Mouse (Mus musculus): ENCODE results near the gene Lxn. TPM values are rescaled to one million over a fixed set of nuclear protein-coding genes. Genes with fewer than 3 reads are reported as not detected.

Lxn gene
- 1 to 10 TPM in 1 of 2 experiments, under 1 TPM in 1; 0.94 to 1.9 TPM for total RNA-seq (2021)
- long read RNA-seq, experiment 1, result 0 reads
- long read RNA-seq, experiment 2, partial matches to known transcripts, result 0 of 2 reads
- long read RNA-seq, experiment 2, other reads (novel, unspliced or antisense), result 0 of 2 reads

DNA sequence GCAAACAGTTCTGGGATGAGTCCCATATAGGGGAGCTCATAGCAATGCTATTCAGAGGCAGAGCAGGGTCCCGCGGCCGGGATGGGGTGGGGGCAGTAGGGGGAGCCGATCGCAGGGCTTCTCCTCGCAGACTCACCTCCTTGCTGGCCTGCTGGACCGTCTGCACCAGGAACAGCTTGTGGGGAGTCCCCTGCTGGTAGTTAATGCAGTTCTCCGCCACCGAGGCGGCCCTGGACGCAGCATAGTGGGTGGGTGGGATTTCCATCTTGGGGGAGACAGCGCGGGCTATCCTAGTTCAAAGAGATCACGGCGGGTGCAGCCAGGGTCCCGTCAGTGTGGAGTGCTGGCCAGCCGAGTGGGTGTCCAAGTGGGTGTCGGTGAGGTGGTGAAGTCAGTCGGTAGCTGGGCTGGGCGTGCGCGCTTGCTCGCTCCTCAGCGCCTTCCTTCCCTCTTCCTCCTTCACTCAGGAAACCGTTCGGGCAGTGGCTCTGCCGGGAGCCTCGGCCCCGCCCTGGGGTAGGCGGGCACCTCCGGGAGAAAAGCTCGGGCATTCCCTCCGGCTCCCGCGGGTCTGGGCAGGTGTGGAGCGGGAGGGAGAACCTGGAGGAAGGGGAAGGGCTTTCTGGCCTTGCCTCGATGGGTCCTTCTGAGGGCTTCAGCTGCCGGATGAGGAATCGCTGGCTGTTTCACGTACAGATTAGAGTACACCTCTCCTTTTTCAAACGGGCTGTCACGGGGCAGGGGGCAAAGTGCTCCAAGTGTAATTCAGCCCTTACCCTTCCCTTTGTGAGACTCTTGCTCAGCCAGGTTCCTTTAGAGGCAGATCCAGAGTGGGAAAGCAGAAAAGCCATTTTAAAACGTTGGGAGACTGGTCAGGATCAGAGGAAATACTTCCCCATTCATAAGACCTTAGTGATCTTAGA is at the start of gene Lxn:
Gene Lxn, minus strand, starts transcription at position 477 of the 923 bp plus-strand sequence.
- intact Hi-C loops (cut with DNase I), result no loop called here

DNA sequence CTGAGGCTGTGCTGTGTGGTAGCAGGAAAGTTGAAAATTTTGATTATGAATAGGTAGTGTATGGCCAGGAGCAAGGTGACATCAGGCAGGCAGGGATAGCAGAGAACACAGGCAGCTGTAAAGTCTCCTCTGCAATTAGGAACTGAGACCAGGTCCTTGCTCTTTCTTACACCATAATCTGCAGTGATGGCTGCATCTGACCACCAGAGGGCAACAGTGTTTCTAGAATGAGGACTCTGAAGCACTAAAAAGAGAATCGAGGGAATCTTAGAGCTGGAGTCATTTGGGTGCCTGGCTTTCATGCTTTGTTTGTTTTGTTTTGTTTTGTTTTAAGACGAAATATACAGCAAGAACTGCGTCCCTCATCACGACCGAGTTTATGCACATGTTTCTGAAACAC is 49.1 kb upstream of the Lxn start:
- Histone ChIP-seq H3K27ac (no peak overlapping the region), H3K4me3 (no peak overlapping the region)
- TF ChIP-seq CTCF (IDR thresholded peaks at IDR 0.05), result peak; percentile 89
- DNase-seq, result peak; percentile 76
- intact Hi-C loops (cut with DNase I), result loop anchor here (1.0 to 5.0 kb wide), 2 partner anchors 55 to 534 kb away; no protein-coding TSS in a partner anchor

More for the DNA sequence above, at the start of gene Lxn:
- Histone ChIP-seq H3K27ac (peak within 1 kb of the TSS; percentile 76), H3K4me3 (peak within 1 kb of the TSS; percentile 82)
- peak; percentile 71 for DNase-seq
- no peak for TF ChIP-seq CTCF (IDR thresholded peaks at IDR 0.05)

DNA sequence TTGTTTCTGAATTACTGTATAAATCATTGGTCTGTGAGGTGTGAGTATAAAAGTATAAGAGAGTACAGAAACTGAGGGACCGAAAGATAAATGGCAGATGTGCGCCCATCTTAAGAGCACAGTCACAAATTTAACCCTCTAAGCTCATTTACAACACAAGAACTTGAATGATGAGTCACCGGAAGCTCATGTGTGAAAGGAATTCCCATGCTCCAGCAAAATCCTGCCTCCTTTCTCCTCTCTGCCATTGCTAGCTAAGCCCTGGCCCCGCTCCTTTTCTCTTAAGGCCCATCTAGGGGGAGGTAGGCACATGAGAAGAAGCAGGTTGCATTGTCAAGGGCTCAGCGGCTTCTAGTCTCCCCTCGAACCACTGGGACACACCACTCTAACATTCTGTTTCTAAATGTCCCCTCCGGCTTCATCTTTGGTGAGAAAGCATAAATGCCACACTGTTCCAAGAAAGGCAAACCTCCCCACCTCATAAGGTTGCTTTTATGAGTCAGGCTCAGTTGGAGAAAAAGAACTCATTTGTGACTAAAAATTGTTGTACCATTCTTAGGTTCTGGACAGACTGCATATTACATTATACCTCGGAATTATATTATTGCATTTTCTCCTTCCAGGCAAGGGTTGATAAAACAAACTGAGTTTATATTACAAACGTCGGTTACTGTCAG is 44.6 kb upstream of the Lxn start:
- DNase-seq, result no peak
- intact Hi-C loops (cut with DNase I), result no loop called here
- H3K4me3 ChIP-seq, result no peak overlapping the region
- TF ChIP-seq CTCF (IDR thresholded peaks at IDR 0.05), result no peak
- H3K27ac ChIP-seq, result no peak overlapping the region

DNA sequence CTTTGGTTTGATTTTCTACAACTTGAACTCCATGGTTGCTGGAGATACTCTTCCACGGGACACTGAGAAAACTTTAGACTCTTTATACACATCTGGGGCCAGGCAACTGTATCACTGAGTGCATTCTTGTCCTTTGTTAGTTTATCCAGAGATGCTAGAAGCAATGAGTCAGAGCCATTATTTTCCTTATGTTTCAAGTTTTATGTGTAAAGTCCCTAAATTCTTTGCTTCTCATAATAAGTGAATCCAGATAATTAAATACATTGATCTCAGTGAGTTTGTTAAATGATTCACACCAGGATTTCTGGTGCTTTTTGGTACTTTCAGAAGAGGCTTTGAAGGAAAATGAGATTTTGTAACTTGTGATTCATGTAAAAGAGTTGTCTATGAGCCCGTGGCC is 41.6 kb upstream of the Lxn start:
- no peak for DNase-seq
- no peak for TF ChIP-seq CTCF (IDR thresholded peaks at IDR 0.05)
- Histone ChIP-seq H3K27ac (no peak overlapping the region), H3K4me3 (no peak overlapping the region)
- intact Hi-C loops (cut with DNase I), result no loop called here

DNA sequence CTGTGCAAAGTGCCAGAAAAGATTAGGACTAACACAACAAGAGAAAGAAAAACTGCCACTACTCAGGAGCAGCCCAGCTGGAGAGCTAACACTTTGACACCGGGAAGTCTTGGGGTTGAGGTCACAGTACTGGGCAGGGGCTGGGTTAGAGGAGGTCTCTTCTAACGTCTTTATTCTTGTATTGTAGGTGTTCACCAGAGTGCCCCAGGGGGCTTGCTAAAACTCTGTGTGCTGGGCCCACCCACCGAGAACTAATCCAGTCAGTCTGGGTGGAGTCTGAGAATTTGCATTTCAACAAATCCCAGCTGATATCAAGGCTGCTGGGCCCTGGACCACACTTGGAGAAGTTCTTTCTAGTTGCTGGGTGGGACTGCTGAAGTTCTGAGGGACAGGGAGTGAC is 40.2 kb upstream of the Lxn start:
- Histone ChIP-seq H3K4me3 (no peak overlapping the region), H3K27ac (no peak overlapping the region)
- intact Hi-C loops (cut with DNase I), result no loop called here
- no peak for TF ChIP-seq CTCF (IDR thresholded peaks at IDR 0.05)
- no peak for DNase-seq

DNA sequence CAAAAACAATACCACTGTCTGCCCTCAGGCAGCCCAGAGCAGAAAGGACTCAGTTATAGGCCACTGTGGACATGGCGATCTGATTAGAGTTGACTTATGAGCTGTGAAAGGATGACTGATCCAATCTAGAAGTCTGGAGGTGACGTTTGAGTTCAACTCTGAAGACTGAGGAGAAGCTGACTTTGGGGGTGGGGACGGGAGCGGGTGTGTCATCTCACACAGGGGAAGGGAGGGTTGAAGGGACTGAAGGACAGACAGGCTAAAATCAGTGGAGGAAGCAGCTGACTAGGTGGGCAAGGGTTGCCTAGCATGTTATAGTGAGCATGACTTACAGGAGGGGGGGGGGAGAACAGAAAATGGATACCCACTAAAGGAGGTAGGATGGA is 35.7 kb upstream of the Lxn start:
- Histone ChIP-seq H3K4me3 (no peak overlapping the region), H3K27ac (no peak overlapping the region)
- no peak for DNase-seq
- TF ChIP-seq CTCF (IDR thresholded peaks at IDR 0.05), result no peak
- intact Hi-C loops (cut with DNase I), result no loop called here

DNA sequence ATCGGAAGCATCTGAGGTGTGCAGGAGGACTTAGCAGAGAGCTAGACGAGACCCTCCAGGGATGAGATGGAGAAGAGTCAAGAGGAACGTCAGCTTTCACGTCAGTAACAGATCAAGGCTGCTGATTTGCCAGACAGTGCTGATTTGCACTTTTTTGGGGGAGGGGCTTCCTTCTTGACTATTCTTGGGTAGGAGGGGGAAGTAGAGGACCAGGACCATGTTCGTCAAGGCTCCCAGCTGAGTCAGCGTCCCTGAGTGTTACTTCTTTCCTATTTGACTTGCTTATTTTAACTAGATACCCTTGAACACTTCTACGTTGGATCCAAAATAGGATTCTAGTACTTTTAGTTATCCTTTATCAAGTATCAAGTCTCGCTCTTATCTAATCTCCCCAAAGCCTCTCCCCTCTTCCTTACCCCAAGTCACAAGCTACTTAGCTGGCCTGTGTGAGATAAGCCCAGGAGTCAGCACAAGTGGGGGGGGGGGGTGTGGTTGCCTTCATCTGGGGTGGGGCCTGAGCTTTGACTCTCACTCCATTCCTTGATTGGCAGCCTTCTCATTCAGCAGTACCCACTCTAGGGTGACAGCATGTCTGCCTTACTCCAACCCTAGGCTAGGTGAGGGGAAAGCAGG is 35.2 kb upstream of the Lxn start:
- Histone ChIP-seq H3K27ac (no peak overlapping the region), H3K4me3 (no peak overlapping the region)
- intact Hi-C loops (cut with DNase I), result no loop called here
- TF ChIP-seq CTCF (IDR thresholded peaks at IDR 0.05), result no peak
- DNase-seq, result no peak

DNA sequence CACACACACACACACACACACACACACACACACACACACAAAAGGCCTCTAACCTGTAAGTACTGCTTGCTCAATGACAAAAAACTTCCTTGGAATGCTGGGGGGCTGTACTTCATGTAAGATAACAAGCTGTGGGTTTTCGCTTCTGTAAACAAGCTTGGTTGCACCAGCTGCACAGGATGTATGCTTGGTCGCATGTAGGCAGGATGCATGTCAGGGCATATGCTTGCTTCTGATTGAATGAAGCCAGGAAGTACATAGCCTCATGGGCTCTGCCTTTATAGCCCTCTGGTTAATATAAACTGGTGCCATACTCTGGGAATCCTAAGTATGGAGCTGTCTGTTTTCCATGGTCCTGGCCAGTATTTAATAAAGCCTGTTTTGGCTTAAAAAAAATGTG is 34.3 kb upstream of the Lxn start:
- intact Hi-C loops (cut with DNase I), result no loop called here
- no peak for TF ChIP-seq CTCF (IDR thresholded peaks at IDR 0.05)

DNA sequence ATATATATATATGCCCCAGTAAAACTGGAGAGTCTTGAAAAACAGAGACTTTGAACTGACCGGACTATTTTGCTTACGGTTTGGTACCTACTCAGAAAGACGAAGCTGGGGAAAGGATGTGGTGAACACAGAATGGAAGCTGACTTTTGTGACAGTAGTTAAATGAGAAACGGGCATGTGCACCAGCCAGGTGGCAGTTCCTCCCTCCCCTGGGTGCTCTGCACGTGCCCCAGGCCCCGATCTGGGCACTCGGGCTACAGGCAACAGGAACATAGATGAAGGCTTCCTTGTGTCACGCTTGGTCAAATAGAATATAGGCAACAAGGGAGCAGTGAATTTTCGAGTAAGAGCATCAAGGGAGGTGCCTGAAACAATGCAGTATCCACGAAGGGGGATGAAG is 32.6 kb upstream of the Lxn start:
- no peak overlapping the region for H3K4me3 ChIP-seq
- intact Hi-C loops (cut with DNase I), result no loop called here
- DNase-seq, result no peak
- TF ChIP-seq CTCF (IDR thresholded peaks at IDR 0.05), result no peak
- no peak overlapping the region for H3K27ac ChIP-seq

More for the DNA sequence above, 34.3 kb upstream of the Lxn start:
- Histone ChIP-seq H3K27ac (no peak overlapping the region), H3K4me3 (no peak overlapping the region)
- no peak for DNase-seq

DNA sequence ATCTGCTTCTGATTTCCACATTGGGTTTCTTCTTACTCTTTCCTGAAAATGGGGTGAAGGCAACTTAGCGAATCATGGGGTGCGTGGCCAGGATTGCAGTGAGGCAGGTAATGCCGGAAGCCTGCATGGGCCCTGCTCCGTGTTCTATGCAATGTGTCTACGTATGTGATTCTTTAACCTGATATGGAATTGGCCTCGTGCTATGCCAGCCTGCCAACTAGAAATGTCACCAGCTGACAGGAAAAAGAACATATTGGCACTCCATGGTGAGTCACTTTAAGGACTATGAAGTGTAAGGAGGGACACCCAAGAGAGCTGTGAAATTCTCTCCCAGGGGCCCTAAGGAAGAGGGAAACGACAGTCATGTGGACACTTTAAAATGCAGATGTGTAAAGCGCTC is 29.4 kb upstream of the Lxn start:
- intact Hi-C loops (cut with DNase I), result no loop called here
- Histone ChIP-seq H3K27ac (no peak overlapping the region), H3K4me3 (no peak overlapping the region)
- no peak for TF ChIP-seq CTCF (IDR thresholded peaks at IDR 0.05)
- DNase-seq, result no peak

DNA sequence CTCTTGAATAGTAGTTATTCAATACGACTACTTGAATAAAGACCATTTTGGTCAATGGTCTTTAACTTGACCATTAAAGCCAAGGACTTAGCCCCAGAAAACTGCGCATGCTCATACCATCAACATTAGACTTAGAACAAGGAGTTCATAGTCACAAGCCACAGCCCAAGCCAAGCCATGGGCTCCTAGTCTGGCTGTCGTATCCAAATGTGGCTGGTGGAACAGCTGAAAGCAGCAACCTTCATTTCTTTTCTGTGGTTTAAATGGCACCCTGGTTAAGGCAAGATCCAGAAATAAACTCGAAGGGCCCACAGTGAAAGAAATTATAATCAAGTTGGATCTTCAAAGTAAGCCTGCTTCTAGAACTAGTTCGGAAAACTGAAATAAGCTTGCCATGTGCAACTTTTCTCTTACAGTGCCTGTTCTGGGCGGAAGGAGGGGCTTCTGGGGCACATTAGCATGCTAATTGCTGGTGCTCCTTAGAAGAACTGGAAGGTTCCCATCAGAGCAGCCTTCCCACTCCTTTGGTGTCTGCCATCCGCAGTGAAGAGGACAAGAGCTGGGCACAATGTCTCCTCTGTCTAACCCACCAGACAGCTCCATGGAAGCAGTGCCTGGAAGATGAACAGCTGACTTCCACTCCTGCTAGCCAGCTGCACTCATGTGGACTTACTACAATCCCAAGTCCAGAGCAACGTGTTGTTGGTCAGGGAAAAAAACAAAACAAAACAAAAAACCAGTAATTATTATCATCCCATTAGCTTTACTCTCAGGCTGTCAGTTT is 28.6 kb upstream of the Lxn start:
- intact Hi-C loops (cut with DNase I), result no loop called here
- H3K4me3 ChIP-seq, result no peak overlapping the region
- no peak for DNase-seq
- no peak overlapping the region for H3K27ac ChIP-seq
- no peak for TF ChIP-seq CTCF (IDR thresholded peaks at IDR 0.05)

DNA sequence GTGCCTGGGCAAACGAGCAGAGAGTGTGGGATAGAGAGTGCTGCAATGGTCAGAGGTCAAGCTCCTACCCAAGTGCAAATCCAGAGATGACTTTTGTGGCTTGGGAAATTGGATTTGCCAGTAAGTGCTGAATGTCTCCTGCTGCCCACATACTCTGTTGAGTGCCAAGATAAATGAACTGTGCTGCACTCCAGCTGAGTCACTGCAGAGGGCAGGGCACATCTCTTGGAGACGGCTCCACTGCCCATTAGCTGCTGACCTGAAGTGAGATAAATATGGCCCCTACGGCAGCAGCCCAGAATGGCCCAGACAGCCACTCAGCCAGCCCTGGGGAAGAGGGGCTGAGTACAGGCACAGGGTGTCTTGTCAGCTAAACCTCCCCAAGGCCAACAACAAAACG is 26.4 kb upstream of the Lxn start:
- no peak for TF ChIP-seq CTCF (IDR thresholded peaks at IDR 0.05)

More for the DNA sequence above, 26.4 kb upstream of the Lxn start:
- DNase-seq, result no peak
- no peak overlapping the region for H3K4me3 ChIP-seq
- no peak overlapping the region for H3K27ac ChIP-seq
- intact Hi-C loops (cut with DNase I), result no loop called here

All from gastrocnemius, adult 2 months (tissue).